Mouse (Mus musculus) urinary bladder, postnatal 10 days (tissue): ENCODE data around the gene Cmip.
A peak's percentile ranks its signal among the peaks of the same experiment; 100 is the strongest.

Experiments used
- DNase-seq: peaks from one replicate; pipeline ENCODE4 v3.0.0; 2022; ENCODE audit warnings: low spot score

Cmip gene

DNA sequence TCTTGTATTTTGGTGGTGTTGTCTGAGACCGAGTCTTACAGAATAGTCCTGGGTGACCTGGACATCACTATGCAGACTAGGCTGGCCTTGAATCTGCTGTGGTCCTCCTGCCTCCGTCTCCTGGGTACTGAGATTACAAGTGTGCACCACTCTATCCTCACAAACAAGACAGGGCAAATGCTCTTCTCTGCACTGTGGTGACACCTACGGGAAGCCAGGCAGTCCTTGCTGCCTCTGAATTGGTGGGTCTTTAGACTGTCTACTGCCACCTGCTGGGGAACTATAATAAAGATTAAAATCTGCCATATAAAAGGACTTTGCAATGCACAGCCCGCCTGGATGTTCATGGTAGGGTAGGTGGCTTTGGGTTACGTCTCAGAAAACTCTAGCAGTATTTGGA lies 208.4 kb downstream of the Cmip start:
- no peak for DNase-seq

DNA sequence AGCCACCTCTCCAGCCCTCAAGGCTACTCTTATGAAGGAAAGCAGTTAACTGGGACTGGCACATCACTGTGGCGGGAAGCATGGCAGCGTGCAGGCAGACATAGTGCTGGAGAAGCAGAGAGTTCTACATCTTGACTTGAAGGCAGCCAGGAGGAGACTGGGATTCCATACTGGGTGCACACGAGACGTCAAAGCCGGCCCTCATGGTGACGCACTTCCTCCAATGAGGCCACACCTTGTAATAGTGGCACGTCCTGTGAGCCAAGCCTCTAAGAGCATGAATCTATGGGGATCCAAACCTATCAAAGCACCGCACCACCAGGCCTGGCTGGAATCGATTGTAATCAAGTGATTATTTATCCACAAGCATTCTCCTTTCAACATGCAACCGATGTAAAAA lies 210.6 kb downstream of the Cmip start:
- no peak for DNase-seq

- DNase-seq = no peak
Observed at GRCm38 (mm10) chr8:117469431-117470341, 212.8 kb downstream of the Cmip start.

DNA sequence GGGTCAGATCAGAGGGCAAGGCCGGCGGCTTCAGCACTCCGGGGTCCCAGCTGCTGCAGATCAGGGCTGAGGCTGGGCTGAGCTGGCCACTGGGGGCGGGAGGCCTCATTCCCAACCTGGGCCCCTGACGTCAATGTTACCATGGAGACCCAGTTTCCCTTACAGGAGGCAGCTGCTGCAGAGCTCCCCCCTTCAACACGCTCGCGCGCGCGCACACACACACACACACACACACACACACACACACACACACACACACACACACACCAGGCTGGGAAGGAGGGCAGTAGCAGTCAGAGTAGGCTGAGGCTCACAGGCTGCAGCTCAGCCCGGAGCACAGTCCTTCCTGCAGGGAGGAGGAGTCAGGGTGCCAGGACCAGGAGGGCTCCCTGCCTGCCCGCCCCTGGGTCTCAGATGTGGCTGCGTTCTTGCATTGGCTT lies 213.5 kb downstream of the Cmip start:
- no peak for DNase-seq

- DNase-seq = no peak
Observed at GRCm38 (mm10) chr8:117471174-117471573, 214.3 kb downstream of the Cmip start.

DNA sequence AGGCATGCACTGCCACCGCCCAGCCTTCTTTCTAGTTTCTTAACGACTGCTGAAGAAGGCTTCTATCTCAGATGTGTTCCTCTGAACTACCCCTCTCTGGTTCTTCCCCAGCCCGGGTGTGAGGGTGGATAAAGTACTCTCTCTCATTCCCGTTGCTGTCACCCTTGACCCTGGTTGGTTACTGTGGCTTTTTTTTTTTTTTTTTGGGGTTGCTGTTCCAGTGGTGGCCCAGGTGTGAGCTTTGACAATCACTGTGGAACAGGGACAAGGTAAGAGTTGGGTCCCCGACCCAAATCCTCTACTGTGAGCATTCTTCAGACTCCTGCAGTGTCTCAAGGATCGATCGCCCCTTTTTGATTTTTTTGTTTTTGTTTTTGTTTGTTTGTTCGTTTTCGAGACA lies 214.8 kb downstream of the Cmip start:
- DNase-seq = no peak

- DNase-seq = no peak
Observed at GRCm38 (mm10) chr8:117472332-117472731, 215.5 kb downstream of the Cmip start.

DNA sequence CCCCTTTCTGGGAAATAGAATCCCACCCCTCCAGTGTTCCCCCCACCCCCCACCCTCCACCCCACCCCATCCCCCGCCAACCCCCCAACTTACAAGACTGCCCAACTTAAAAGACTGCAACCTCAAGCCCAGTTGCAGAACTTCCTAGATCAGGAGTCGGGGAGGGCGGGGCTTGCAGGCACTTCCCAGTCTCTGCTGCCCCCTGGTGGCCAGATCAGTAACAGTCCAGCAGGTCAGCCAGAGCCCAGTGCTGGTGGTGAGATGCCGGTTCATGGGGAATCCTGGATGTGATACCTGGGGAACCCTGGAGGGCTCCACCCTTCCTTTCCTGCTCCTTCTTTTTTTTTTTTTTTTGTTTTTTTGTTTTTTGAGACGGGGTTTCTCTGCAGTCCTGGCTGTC lies 218.1 kb downstream of the Cmip start:
- peak; percentile 81 for DNase-seq

DNA sequence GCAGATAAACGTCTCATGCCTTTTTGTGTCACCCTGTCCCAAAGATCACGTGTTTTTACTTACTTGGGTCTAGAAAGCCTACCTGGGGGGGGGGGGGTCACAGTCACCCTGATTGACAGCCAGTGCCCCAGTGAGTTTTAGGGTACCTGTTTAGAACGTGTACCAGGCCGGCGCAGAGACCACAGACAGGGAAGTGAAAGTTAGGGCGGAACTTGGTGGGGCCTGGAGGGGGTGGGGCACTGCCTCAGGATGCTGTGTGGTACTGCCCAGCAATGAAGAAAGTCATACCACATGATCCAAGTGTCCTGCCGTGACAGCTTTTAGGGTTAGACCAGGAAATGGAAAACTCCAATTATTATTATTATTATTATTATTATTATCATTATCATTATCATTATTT lies 219.0 kb downstream of the Cmip start:
- DNase-seq = no peak

- DNase-seq = no peak
Observed at GRCm38 (mm10) chr8:117478082-117478481, 221.2 kb downstream of the Cmip start.

DNA sequence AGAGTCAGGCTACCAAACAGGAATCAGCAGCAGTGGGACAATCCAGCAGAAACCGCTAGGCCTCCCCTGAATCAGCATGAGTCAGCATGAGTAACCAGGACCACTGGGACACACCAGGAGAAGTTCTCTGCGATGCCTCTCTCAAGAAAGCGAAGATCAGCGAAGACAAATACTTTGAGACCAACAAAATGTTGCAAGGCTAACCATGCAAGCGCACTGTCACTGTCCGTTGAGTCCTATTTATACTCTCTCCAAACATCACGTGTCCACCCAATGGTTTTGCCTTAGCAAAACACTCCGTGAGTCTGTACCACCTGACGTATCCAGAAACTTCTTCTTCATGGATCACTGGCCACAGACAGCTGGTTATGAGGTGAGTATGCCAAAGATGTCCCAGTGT lies 223.1 kb downstream of the Cmip start:
- no peak for DNase-seq

GRCm38 (mm10) chr8:117480516-117480915 lies 223.7 kb downstream of the Cmip start:
- DNase-seq = no peak

- no peak for DNase-seq
Observed at GRCm38 (mm10) chr8:117481830-117482229, 225.0 kb downstream of the Cmip start.

- DNase-seq = no peak
Observed at GRCm38 (mm10) chr8:117484731-117485130, 227.9 kb downstream of the Cmip start.

- DNase-seq = no peak
Observed at GRCm38 (mm10) chr8:117485316-117485715, 228.5 kb downstream of the Cmip start.

DNA sequence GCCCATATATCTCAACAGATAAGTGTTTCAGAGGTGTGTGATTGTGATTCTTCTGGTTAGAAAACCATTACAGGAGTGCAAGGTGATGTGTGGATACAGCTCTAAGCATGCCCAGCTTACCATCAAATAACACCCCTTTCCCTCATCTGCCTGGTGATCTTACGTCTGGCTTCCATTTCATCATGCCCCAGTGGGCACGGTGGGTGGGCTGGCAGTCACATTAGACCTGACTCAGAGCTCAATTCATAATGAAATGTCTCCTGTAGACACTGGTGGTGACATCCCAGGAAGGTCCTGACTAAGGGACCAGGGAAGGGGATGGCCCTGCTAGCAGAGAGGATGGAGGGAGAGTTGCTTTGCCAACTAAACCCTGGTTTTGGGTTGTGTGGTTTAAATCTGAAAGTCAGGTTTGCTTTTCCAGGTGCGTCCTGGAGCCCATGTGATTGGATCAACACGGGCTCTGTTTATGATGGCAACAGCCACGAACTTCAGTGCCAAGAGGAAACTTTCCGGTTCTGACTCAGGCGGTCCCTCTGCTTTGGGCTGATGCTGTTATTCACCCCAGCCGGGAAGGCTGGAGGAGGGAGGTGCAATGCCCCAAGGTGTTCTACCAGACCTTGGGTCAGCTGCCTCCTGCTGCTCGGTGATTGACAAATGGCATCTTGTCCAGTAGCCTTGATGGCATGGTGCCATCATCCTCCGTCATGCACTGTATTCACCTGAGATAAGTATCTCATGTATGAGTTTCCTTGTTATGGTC lies 231.6 kb downstream of the Cmip start:
- DNase-seq = no peak

GRCm38 (mm10) chr8:117493543-117493942 lies 236.7 kb downstream of the Cmip start:
- DNase-seq = no peak

GRCm38 (mm10) chr8:117494874-117495273 lies 238.0 kb downstream of the Cmip start:
- no peak for DNase-seq

DNA sequence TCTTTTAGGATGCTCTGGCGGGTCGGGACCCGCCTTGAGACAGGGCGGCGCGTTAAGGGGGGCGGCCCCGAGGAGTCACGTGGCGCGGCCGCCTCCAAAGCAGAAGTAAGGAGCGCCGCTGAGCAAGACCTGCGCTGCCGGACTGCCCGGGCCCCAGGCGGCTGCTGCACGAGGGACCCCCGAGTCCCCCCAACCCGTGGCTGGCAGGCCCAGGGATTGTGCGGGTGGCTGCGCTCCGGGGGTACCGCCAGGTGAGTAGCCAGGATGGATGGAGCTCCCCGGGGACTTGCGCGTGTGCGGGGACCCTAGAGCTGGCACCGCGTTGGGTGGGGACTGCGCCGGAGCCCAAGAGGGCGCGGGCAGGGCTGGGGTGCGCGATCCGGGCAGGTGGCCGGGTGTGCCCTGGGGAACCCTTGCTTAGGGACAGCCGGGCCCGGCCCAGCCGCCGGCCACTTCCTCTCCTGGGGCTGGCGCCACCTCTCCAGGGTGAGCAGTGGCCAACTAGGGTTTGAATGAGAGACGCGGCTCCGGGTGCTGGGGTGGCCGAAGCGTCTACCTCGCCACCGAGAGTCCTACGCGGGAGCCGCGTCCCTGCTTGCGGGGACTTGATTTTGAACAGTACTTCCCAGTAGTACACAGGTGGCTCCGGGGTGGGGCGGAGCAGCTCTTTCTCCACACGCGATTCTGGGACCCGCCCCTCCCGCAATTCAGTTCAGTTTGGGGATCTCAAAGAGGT lies 241.5 kb downstream of the Cmip start, which contains the start of gene Plcg2:
Gene Plcg2, plus strand, starts transcription at position 113 of the 736 bp plus-strand sequence.
- DNase-seq = no peak

DNA sequence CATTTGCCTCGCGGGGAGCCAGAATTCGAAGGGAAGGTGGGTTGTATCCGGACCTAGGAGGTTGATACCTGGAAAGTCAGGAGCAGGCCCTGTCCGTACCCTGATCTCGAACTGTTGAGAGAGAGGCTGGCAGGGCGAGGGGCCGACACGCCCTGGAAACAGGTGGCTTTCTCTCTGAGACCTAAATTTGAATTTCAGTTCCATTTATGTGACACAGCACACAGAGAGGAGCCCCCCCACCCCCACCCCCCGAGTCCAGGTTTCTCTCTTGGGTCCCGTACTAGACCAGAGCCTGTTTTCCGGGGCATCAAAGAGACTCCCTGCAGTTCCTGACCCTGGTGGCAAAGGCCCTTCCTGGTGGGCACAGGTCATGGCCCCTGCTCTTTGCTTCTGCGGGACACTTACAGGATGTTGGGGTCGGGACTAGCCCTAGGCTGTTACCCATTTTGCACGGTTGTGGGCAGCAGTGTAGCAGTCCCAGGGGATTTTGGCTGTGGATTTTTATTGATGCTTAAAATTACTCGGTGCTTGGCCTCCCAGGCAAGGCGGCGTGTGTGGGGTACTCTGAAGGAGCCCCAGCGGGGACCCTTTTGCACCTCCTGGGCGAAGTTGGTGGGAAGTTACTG lies 242.2 kb downstream of the Cmip start:
- DNase-seq = no peak

GRCm38 (mm10) chr8:117500232-117500823 lies 243.5 kb downstream of the Cmip start:
- no peak for DNase-seq

- DNase-seq = no peak
Observed at GRCm38 (mm10) chr8:117501323-117501722, 244.5 kb downstream of the Cmip start.
